Mouse (Mus musculus) midbrain, postnatal 0 days (tissue): ENCODE results near the gene Oaf. TPM values are rescaled to one million over a fixed set of nuclear protein-coding genes. Genes with fewer than 3 reads are reported as not detected.

Experiments
- ATAC-seq: fragments of 200-750 bp; cut with Nextera tagmentation; 2 replicates; pipeline ENCODE4 v1.8.0; 2017; ENCODE audit warnings: moderate number of reproducible peaks, mild to moderate bottlenecking, moderate TSS enrichment, moderate library complexity; ENCODE audit not compliant: low FRiP score
- DNase-seq: peaks from one replicate; pipeline ENCODE4 v3.0.0-alpha.2; 2015; ENCODE audit warnings: low spot score
- H3K27ac ChIP-seq: fragments of 300-500 bp; sonication (generic); 2 replicates; pipeline ENCODE4 v1.5.1; 2014; ENCODE audit warnings: low read depth, mild to moderate bottlenecking, low read length, mixed read lengths
- H3K27me3 ChIP-seq: fragments of 300-500 bp; sonication (generic); 2 replicates; pipeline ENCODE4 v1.6.1; 2014; ENCODE audit warnings: low read length, control low read depth, mixed read lengths; ENCODE audit not compliant: insufficient read depth
- H3K36me3 ChIP-seq: fragments of 300-500 bp; sonication (generic); 2 replicates; pipeline ENCODE4 v1.6.1; 2014; ENCODE audit warnings: low read length, control low read depth, mixed read lengths; ENCODE audit not compliant: insufficient read depth
- H3K4me1 ChIP-seq: fragments of 300-500 bp; sonication (generic); 2 replicates; pipeline ENCODE4 v1.6.1; 2014; ENCODE audit warnings: mild to moderate bottlenecking, control low read depth, antibody characterized with exemption, low read length, mixed read lengths; ENCODE audit not compliant: insufficient read depth
- H3K4me2 ChIP-seq: fragments of 300-500 bp; sonication (generic); 2 replicates; pipeline ENCODE4 v1.6.1; 2014; ENCODE audit warnings: low read depth, mild to moderate bottlenecking, low read length, mixed read lengths; ENCODE audit not compliant: poor library complexity, severe bottlenecking
- H3K4me3 ChIP-seq: fragments of 300-500 bp; sonication (generic); 2 replicates; pipeline ENCODE4 v1.5.1; 2014; ENCODE audit warnings: low read depth, mild to moderate bottlenecking, low read length, moderate library complexity
- H3K9ac ChIP-seq: fragments of 300-500 bp; sonication (generic); replicated peaks from 2 replicates; pipeline ENCODE4 v1.6.1; 2014; ENCODE audit warnings: mild to moderate bottlenecking, low read length, moderate library complexity, mixed read lengths; ENCODE audit not compliant: poor library complexity, severe bottlenecking
- H3K9me3 ChIP-seq: fragments of 300-500 bp; sonication (generic); 2 replicates; pipeline ENCODE4 v1.6.1; 2016; ENCODE audit warnings: low read length, control low read depth
- CTCF ChIP-seq: IDR thresholded peaks from 2 replicates; pipeline ENCODE4 v1.5.1; 2016; ENCODE audit warnings: antibody characterized with exemption, mild to moderate bottlenecking
- WGBS: fragments of 180-500 bp; shearing (Covaris S2); extraction: QIAGEN DNeasy Blood & Tissue Kit; methylation state at CpG from one replicate; pipeline ENCODE4 v1.1.7; 2014; 5-methylcytosine and 5-hydroxymethylcytosine counted together
- polyA plus RNA-seq: library from polyadenylated mRNA; unstranded; fragments of >200 nt; fragmentation: Nextera tagmentation; extraction: Ambion mirVana; gene quantifications from 2 replicates; pipeline ENCODE4 v1.2.1, GENCODE M21; 2015
- total RNA-seq: library from RNA; depleted of rRNA; stranded (reverse); fragments of >200 nt; gene quantifications from 2 replicates; pipeline ENCODE4 v1.2.3, GENCODE M21; 2014

Gene Oaf
- total and polyA plus RNA-seq, 2 experiments from 2014 or later = 4.5 to 4.7 TPM

DNA sequence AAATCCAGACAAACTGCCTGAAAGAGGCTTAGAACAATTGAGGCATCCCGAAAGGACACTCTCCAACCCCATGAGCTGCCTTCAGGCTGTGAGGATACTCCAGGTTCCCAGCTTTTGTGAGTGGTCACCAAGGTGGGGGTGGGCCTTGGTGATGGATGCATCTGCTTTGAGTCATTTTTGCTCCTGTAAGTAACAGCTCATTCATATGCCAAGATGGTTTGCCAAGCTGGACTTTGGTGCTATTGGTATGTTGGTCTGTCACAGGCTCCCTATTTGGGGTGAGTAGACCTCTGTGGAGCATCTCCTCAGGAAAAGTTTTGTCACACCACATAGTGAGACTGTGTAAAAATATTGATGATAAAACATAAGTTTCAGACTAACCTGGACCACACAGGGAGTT is 3.6 kb downstream of the Oaf start:
- H3K4me1 ChIP-seq = peaks cover 4% of the 10 kb centered on the region; the same call in 1 of the 2 replicates
- no peak overlapping the region for H3K4me2 ChIP-seq
- no peak overlapping the region for H3K27ac ChIP-seq
- H3K27me3 ChIP-seq = peaks cover 21% of the 10 kb centered on the region
- no peaks in the 10 kb centered on the region for H3K9me3 ChIP-seq
- ATAC-seq (no peak), DNase-seq (no peak)
- H3K9ac ChIP-seq = no peak overlapping the region
- H3K4me3 ChIP-seq = no peak overlapping the region
- H3K36me3 ChIP-seq = no peaks in the 10 kb centered on the region
- 88% methylated on average over 1 of the region's 1 CpGs for WGBS
- TF ChIP-seq CTCF = no peak

DNA sequence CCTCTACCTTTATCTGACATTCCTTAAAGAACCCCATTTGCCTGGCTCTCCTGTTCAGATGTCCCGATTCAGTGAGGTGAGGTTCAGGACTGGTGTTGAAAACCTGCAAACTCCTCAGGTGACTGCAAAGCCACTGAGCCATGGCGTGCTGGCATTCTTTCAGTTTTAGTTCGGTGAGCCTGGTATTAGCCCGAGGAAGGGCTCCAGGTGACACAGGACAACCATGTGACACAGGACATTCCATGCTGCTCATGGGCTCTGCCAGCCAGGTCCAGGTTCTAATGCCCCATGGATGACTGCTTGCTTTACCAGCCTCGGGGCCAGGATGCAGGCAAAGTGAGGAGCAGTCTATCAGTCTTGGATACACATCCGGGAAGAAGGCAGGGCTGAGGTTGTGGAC is 4.4 kb downstream of the Oaf start:
- no peak overlapping the region for H3K9ac ChIP-seq
- WGBS = 87% methylated on average over 6 of the region's 6 CpGs
- H3K4me1 ChIP-seq = peaks cover 2% of the 10 kb centered on the region; the same call in 1 of the 2 replicates
- no peak overlapping the region for H3K4me2 ChIP-seq
- no peaks in the 10 kb centered on the region for H3K9me3 ChIP-seq
- no peak for DNase-seq
- no peak overlapping the region for H3K27ac ChIP-seq
- H3K27me3 ChIP-seq = peaks cover 21% of the 10 kb centered on the region
- H3K36me3 ChIP-seq = no peaks in the 10 kb centered on the region
- no peak for ATAC-seq
- TF ChIP-seq CTCF = no peak
- H3K4me3 ChIP-seq = no peak overlapping the region

DNA sequence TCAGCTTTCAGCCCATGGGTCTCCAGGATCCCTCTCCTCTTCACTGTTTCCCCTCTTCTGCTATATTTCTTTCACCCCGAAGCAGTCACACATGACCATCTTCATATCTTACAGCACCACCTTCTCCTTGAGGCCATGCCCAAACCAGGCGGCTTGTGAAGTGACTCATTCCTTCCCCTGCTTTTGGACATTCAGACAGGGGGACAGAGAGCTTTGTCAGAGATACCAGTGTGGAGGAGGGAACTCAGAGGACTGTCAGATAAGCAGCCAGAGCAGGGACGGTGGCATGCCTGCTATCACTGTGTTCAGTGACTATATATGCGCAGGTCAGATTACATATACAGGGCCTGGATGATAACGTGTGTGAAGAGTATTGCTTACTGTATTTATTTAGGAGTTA is 5.2 kb downstream of the Oaf start:
- H3K4me3 ChIP-seq = no peak overlapping the region
- DNase-seq = no peak
- no peaks in the 10 kb centered on the region for H3K36me3 ChIP-seq
- H3K9ac ChIP-seq = no peak overlapping the region
- no peak for ATAC-seq
- no peak for TF ChIP-seq CTCF
- peaks cover 21% of the 10 kb centered on the region for H3K27me3 ChIP-seq
- 90% methylated on average over 5 of the region's 5 CpGs for WGBS
- no peaks in the 10 kb centered on the region for H3K9me3 ChIP-seq
- no peak overlapping the region for H3K4me2 ChIP-seq
- no peaks in the 10 kb centered on the region for H3K4me1 ChIP-seq
- H3K27ac ChIP-seq = no peak overlapping the region

DNA sequence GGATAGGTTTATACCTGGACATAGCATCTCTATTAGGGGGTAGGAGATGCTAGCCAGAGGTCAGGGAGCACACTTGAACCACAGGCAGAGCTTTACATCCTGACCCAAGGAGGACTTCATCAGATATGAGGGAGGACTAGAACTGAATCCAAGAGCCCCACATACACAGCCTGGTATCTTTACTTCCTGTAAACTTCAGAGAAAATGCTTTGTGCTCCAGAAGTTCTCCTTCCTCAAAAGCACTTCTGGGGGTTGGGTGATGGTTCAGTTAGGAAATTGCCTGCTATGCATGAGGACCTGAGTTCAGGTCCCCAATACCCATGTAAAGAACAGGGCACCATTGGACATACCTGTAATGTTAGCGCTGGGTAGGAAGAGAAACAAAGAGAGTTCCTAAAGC is 6.2 kb downstream of the Oaf start:
- 100% methylated on average over 1 of the region's 1 CpGs for WGBS
- no peak for ATAC-seq

DNA sequence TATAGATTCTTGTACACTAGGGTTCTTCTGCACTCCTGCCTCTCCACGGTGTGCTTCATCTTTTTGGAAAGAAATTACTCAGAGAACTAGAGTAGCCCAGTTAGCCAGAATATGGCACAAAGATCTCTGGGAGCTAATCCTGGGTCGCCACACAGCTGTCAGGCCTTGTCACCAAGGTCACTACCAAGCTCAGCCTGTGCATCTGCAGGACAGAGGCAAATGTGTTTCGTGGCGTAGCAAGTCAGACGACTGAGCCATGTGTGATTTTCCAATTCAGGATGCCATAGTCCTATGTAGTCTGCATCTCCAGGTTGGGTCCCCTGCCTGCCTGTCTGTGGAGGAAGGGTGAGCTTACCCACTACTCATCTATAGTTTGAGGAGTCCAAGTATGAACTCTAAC is 6.7 kb downstream of the Oaf start:
- DNase-seq (no peak), ATAC-seq (no peak)
- Histone ChIP-seq H3K9me3 (no peaks in the 10 kb centered on the region), H3K27me3 (peaks cover 7% of the 10 kb centered on the region; the same call in 1 of the 2 replicates), H3K4me2 (no peak overlapping the region), H3K4me1 (no peaks in the 10 kb centered on the region), H3K4me3 (no peak overlapping the region), H3K36me3 (no peaks in the 10 kb centered on the region), H3K27ac (no peak overlapping the region), H3K9ac (no peak overlapping the region)
- TF ChIP-seq CTCF = no peak
- 70% methylated on average over 5 of the region's 5 CpGs for WGBS

More for the DNA sequence above, 6.2 kb downstream of the Oaf start:
- Histone ChIP-seq H3K27ac (no peak overlapping the region), H3K36me3 (no peaks in the 10 kb centered on the region), H3K27me3 (peaks cover 11% of the 10 kb centered on the region), H3K9ac (no peak overlapping the region), H3K4me2 (no peak overlapping the region), H3K9me3 (no peaks in the 10 kb centered on the region), H3K4me1 (no peaks in the 10 kb centered on the region), H3K4me3 (no peak overlapping the region)
- TF ChIP-seq CTCF = no peak
- no peak for DNase-seq

DNA sequence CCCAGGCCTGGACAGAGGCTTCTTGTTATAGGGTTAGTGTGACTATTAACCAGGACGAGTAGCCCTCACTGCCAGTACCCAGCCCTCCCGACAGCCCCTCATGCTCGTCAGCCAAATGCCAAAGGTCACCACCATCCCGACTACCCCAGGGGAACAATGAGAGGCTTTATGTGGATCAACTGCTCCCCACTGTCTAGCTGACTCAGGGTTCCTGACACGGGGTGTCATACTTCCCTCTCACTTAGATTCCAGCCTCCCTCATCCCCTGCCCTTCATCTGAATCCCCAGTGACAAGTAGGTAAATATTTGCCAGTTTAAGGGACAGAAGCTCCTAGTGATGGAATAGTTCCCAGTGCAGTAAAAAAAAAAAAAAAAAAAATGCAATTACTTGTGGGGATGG is 7.4 kb downstream of the Oaf start:
- 18% methylated on average over 5 of the region's 5 CpGs for WGBS
- Histone ChIP-seq H3K4me1 (no peaks in the 10 kb centered on the region), H3K4me3 (no peak overlapping the region), H3K36me3 (no peaks in the 10 kb centered on the region), H3K27ac (no peak overlapping the region), H3K9me3 (no peaks in the 10 kb centered on the region), H3K9ac (no peak overlapping the region), H3K27me3 (peaks cover under 1% of the 10 kb centered on the region; the same call in 1 of the 2 replicates), H3K4me2 (no peak overlapping the region)
- ATAC-seq (no peak), DNase-seq (no peak)
- no peak for TF ChIP-seq CTCF
